Mouse (Mus musculus) liver, postnatal 0 days (tissue): Measurements from ENCODE around the gene Cdk14.

Experiments
- CTCF ChIP-seq: sonication (generic); IDR thresholded peaks from 2 replicates; pipeline ENCODE4 v1.5.1; 2016; ENCODE audit warnings: antibody characterized with exemption, low read depth
- EP300 ChIP-seq: IDR thresholded peaks from 2 replicates; pipeline ENCODE4 v1.6.1; 2016; ENCODE audit warnings: antibody characterized with exemption, low read depth, mild to moderate bottlenecking

DNA sequence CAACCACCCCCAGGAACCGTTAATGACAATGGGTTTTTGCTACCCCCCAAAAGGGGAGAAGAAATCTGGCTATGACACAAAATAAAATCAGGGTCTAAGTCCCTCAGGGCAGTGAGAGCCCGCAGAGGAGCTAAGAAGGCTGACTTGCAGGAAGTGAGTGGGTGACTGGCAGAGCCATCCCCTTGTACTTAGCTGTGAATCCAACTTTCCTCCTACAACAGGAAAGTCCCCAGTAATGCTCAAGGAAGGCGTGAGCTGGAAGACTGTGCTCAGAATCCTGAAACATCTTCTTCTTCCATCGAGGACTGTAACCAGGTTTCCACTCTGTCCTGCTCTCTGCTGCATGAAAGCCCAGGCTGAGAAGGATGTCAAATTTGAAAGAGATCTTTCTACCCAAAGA, 502.8 kb downstream of the Cdk14 start:
- no peak for TF ChIP-seq CTCF
- no peak for TF ChIP-seq EP300
